Mouse (Mus musculus): ENCODE results near the gene Tfcp2l1. TPM values are rescaled to one million over a fixed set of nuclear protein-coding genes. Genes with fewer than 3 reads are reported as not detected.

Tfcp2l1 gene
- polyA plus RNA-seq, 1 experiment from 2014 or later: 0.12 TPM

- 56% methylated on average over 1 of the region's 1 CpGs for WGBS
- no peak overlapping the region for H3K9ac ChIP-seq (ENCODE audit: low read length)
- H3K27ac ChIP-seq (ENCODE audit: low read depth, low read length): no peak overlapping the region
- H3K27me3 ChIP-seq (ENCODE audit: control insufficient read depth, insufficient read depth, low read length): no peaks in the 10 kb centered on the region
- H3K4me1 ChIP-seq (ENCODE audit: control insufficient read depth, insufficient read depth, low read length): no peaks in the 10 kb centered on the region
- no peak for ATAC-seq (ENCODE audit: low FRiP score)
- no peak overlapping the region for H3K4me3 ChIP-seq (ENCODE audit: low read depth, low read length)
- no peaks in the 10 kb centered on the region for H3K9me3 ChIP-seq (ENCODE audit: control insufficient read depth, low read length)
- DNase-seq (ENCODE audit: low spot score, missing footprints): no peak
- no peaks in the 10 kb centered on the region for H3K36me3 ChIP-seq (ENCODE audit: control insufficient read depth, insufficient read depth, low read length)
- H3K4me2 ChIP-seq: no peak overlapping the region
These were observed 54.2 kb downstream of the Tfcp2l1 start for GRCm38 (mm10) chr1:118681980-118682379.

GRCm38 (mm10) chr1:118683686-118684085, 55.9 kb downstream of the Tfcp2l1 start:
- 80% methylated on average over 4 of the region's 4 CpGs for WGBS
- Histone ChIP-seq H3K9me3 (ENCODE audit: control insufficient read depth, low read length) (no peaks in the 10 kb centered on the region), H3K4me2 (no peak overlapping the region), H3K27me3 (ENCODE audit: control insufficient read depth, insufficient read depth, low read length) (no peaks in the 10 kb centered on the region), H3K4me1 (ENCODE audit: control insufficient read depth, insufficient read depth, low read length) (no peaks in the 10 kb centered on the region), H3K4me3 (ENCODE audit: low read depth, low read length) (no peak overlapping the region), H3K27ac (ENCODE audit: low read depth, low read length) (no peak overlapping the region), H3K9ac (ENCODE audit: low read length) (no peak overlapping the region), H3K36me3 (ENCODE audit: control insufficient read depth, insufficient read depth, low read length) (no peaks in the 10 kb centered on the region)
- ATAC-seq (ENCODE audit: low FRiP score) (no peak), DNase-seq (ENCODE audit: low spot score, missing footprints) (no peak)

- H3K9me3 ChIP-seq (ENCODE audit: control insufficient read depth, low read length): no peaks in the 10 kb centered on the region
- no peak for DNase-seq (ENCODE audit: low spot score, missing footprints)
- no peak overlapping the region for H3K27ac ChIP-seq (ENCODE audit: low read depth, low read length)
- no peak overlapping the region for H3K4me3 ChIP-seq (ENCODE audit: low read depth, low read length)
- H3K9ac ChIP-seq (ENCODE audit: low read length): no peak overlapping the region
- H3K36me3 ChIP-seq (ENCODE audit: control insufficient read depth, insufficient read depth, low read length): no peaks in the 10 kb centered on the region
- H3K4me1 ChIP-seq (ENCODE audit: control insufficient read depth, insufficient read depth, low read length): no peaks in the 10 kb centered on the region
- H3K27me3 ChIP-seq (ENCODE audit: control insufficient read depth, insufficient read depth, low read length): no peaks in the 10 kb centered on the region
- no peak for ATAC-seq (ENCODE audit: low FRiP score)
- H3K4me2 ChIP-seq: no peak overlapping the region
- 80% methylated on average over 10 of the region's 10 CpGs for WGBS
These were observed 60.0 kb downstream of the Tfcp2l1 start for GRCm38 (mm10) chr1:118687726-118688125.

- DNase-seq (ENCODE audit: low spot score, missing footprints) (no peak), ATAC-seq (ENCODE audit: low FRiP score) (no peak)
- 51% methylated on average over 5 of the region's 5 CpGs for WGBS
- Histone ChIP-seq H3K4me3 (ENCODE audit: low read depth, low read length) (no peak overlapping the region), H3K4me1 (ENCODE audit: control insufficient read depth, insufficient read depth, low read length) (no peaks in the 10 kb centered on the region), H3K27me3 (ENCODE audit: control insufficient read depth, insufficient read depth, low read length) (no peaks in the 10 kb centered on the region), H3K9ac (ENCODE audit: low read length) (no peak overlapping the region), H3K36me3 (ENCODE audit: control insufficient read depth, insufficient read depth, low read length) (no peaks in the 10 kb centered on the region), H3K27ac (ENCODE audit: low read depth, low read length) (no peak overlapping the region), H3K9me3 (ENCODE audit: control insufficient read depth, low read length) (no peaks in the 10 kb centered on the region), H3K4me2 (no peak overlapping the region)
These were observed 62.1 kb downstream of the Tfcp2l1 start for GRCm38 (mm10) chr1:118689830-118690229.

GRCm38 (mm10) chr1:118694436-118694835, 66.7 kb downstream of the Tfcp2l1 start:
- no peak overlapping the region for H3K9ac ChIP-seq (ENCODE audit: low read length)
- H3K36me3 ChIP-seq (ENCODE audit: control insufficient read depth, insufficient read depth, low read length): no peaks in the 10 kb centered on the region
- no peaks in the 10 kb centered on the region for H3K9me3 ChIP-seq (ENCODE audit: control insufficient read depth, low read length)
- H3K4me3 ChIP-seq (ENCODE audit: low read depth, low read length): no peak overlapping the region
- H3K4me1 ChIP-seq (ENCODE audit: control insufficient read depth, insufficient read depth, low read length): no peaks in the 10 kb centered on the region
- ATAC-seq (ENCODE audit: low FRiP score) (no peak), DNase-seq (ENCODE audit: low spot score, missing footprints) (no peak)
- 90% methylated on average over 2 of the region's 2 CpGs for WGBS
- H3K4me2 ChIP-seq: no peak overlapping the region
- no peaks in the 10 kb centered on the region for H3K27me3 ChIP-seq (ENCODE audit: control insufficient read depth, insufficient read depth, low read length)
- H3K27ac ChIP-seq (ENCODE audit: low read depth, low read length): no peak overlapping the region

- H3K27ac ChIP-seq (ENCODE audit: low read depth, low read length): no peak overlapping the region
- no peak for DNase-seq (ENCODE audit: low spot score, missing footprints)
- no peak overlapping the region for H3K4me3 ChIP-seq (ENCODE audit: low read depth, low read length)
- no peaks in the 10 kb centered on the region for H3K27me3 ChIP-seq (ENCODE audit: control insufficient read depth, insufficient read depth, low read length)
- no peaks in the 10 kb centered on the region for H3K36me3 ChIP-seq (ENCODE audit: control insufficient read depth, insufficient read depth, low read length)
- H3K9ac ChIP-seq (ENCODE audit: low read length): no peak overlapping the region
- no peaks in the 10 kb centered on the region for H3K4me1 ChIP-seq (ENCODE audit: control insufficient read depth, insufficient read depth, low read length)
- WGBS: 78% methylated on average over 6 of the region's 6 CpGs
- ATAC-seq (ENCODE audit: low FRiP score): no peak
- no peak overlapping the region for H3K4me2 ChIP-seq
- H3K9me3 ChIP-seq (ENCODE audit: control insufficient read depth, low read length): no peaks in the 10 kb centered on the region
These were observed 70.2 kb downstream of the Tfcp2l1 start for GRCm38 (mm10) chr1:118697906-118698305.

GRCm38 (mm10) chr1:118699118-118699890, 71.6 kb downstream of the Tfcp2l1 start:
- Histone ChIP-seq H3K4me2 (no peak overlapping the region), H3K36me3 (ENCODE audit: control insufficient read depth, insufficient read depth, low read length) (no peaks in the 10 kb centered on the region), H3K9me3 (ENCODE audit: control insufficient read depth, low read length) (no peaks in the 10 kb centered on the region), H3K4me3 (ENCODE audit: low read depth, low read length) (no peak overlapping the region), H3K9ac (ENCODE audit: low read length) (no peak overlapping the region), H3K27me3 (ENCODE audit: control insufficient read depth, insufficient read depth, low read length) (no peaks in the 10 kb centered on the region), H3K27ac (ENCODE audit: low read depth, low read length) (no peak overlapping the region), H3K4me1 (ENCODE audit: control insufficient read depth, insufficient read depth, low read length) (no peaks in the 10 kb centered on the region)
- ATAC-seq (ENCODE audit: low FRiP score) (no peak), DNase-seq (ENCODE audit: low spot score, missing footprints) (no peak)
- 73% methylated on average over 6 of the region's 6 CpGs for WGBS

GRCm38 (mm10) chr1:118699961-118700360, 72.2 kb downstream of the Tfcp2l1 start:
- Histone ChIP-seq H3K4me3 (ENCODE audit: low read depth, low read length) (no peak overlapping the region), H3K27ac (ENCODE audit: low read depth, low read length) (no peak overlapping the region), H3K9me3 (ENCODE audit: control insufficient read depth, low read length) (no peaks in the 10 kb centered on the region), H3K36me3 (ENCODE audit: control insufficient read depth, insufficient read depth, low read length) (no peaks in the 10 kb centered on the region), H3K27me3 (ENCODE audit: control insufficient read depth, insufficient read depth, low read length) (no peaks in the 10 kb centered on the region), H3K4me1 (ENCODE audit: control insufficient read depth, insufficient read depth, low read length) (no peaks in the 10 kb centered on the region), H3K4me2 (no peak overlapping the region), H3K9ac (ENCODE audit: low read length) (no peak overlapping the region)
- DNase-seq (ENCODE audit: low spot score, missing footprints) (no peak), ATAC-seq (ENCODE audit: low FRiP score) (no peak)
- WGBS: 83% methylated on average over 1 of the region's 1 CpGs

- WGBS: 89% methylated on average over 4 of the region's 4 CpGs
These were observed 83.9 kb downstream of the Tfcp2l1 start for GRCm38 (mm10) chr1:118711606-118712005.

More at GRCm38 (mm10) chr1:118711606-118712005, 83.9 kb downstream of the Tfcp2l1 start:
- Histone ChIP-seq H3K4me1 (ENCODE audit: control insufficient read depth, insufficient read depth, low read length) (no peaks in the 10 kb centered on the region), H3K9ac (ENCODE audit: low read length) (no peak overlapping the region), H3K9me3 (ENCODE audit: control insufficient read depth, low read length) (no peaks in the 10 kb centered on the region), H3K27ac (ENCODE audit: low read depth, low read length) (no peak overlapping the region), H3K27me3 (ENCODE audit: control insufficient read depth, insufficient read depth, low read length) (no peaks in the 10 kb centered on the region), H3K36me3 (ENCODE audit: control insufficient read depth, insufficient read depth, low read length) (no peaks in the 10 kb centered on the region), H3K4me3 (ENCODE audit: low read depth, low read length) (no peak overlapping the region), H3K4me2 (no peak overlapping the region)
- DNase-seq (ENCODE audit: low spot score, missing footprints) (no peak), ATAC-seq (ENCODE audit: low FRiP score) (no peak)

All from midbrain, embryonic 11.5 days (tissue).